Mouse (Mus musculus) bone marrow, adult 2 months (tissue): ENCODE measurements around the gene Ehbp1. TPM values are rescaled to one million over a fixed set of nuclear protein-coding genes. Genes with fewer than 3 reads are reported as not detected.

ENCODE experiments used
- H3K27ac ChIP-seq: fragments of 200-500 bp; 2 replicates; pipeline ENCODE4 v1.5.1; 2012; ENCODE audit warnings: low read depth, mild to moderate bottlenecking, control low read depth, inconsistent platforms, low read length; ENCODE audit not compliant: control insufficient read depth, poor library complexity, insufficient read depth
- H3K4me1 ChIP-seq: fragments of 200-500 bp; 2 replicates; pipeline ENCODE4 v1.6.1; 2011; ENCODE audit warnings: low read length; ENCODE audit not compliant: control insufficient read depth, insufficient read depth
- H3K4me3 ChIP-seq: fragments of 200-500 bp; replicated peaks from 2 replicates; pipeline ENCODE3; 2011; ENCODE audit warnings: mild to moderate bottlenecking, low read depth, low read length, control low read depth; ENCODE audit not compliant: control insufficient read depth
- CTCF ChIP-seq: fragments of 200-500 bp; IDR thresholded peaks from 2 replicates; pipeline ENCODE4 v1.5.1; 2011; ENCODE audit warnings: low read length, control low read depth; ENCODE audit not compliant: control insufficient read depth, insufficient read depth
- POLR2A ChIP-seq: fragments of 200-500 bp; IDR thresholded peaks from 2 replicates; pipeline ENCODE4 v1.6.1; 2011; ENCODE audit warnings: low read depth, mild to moderate bottlenecking, control low read depth, low read length, borderline replicate concordance; ENCODE audit not compliant: control insufficient read depth
- WGBS: fragments of 180-500 bp; shearing (Covaris S2); methylation state at CpG from one replicate; pipeline ENCODE4 v1.1.7; 2018; 5-methylcytosine and 5-hydroxymethylcytosine counted together
- polyA plus RNA-seq: library from polyadenylated mRNA; stranded (reverse); fragments of >200 nt; gene quantifications from 2 replicates; pipeline ENCODE4 v1.2.4, GENCODE M21; 2011; ENCODE audit warnings: low replicate concordance; ENCODE audit not compliant: missing spikeins, insufficient read depth, insufficient read length

Gene Ehbp1
- polyA plus RNA-seq, 1 experiment = 2.8 TPM

GRCm38 (mm10) chr11:22125188-22125587 lies 216.9 kb downstream of the Ehbp1 start:
- WGBS = 97% methylated on average over 2 of the region's 2 CpGs
- TF ChIP-seq CTCF = no peak
- TF ChIP-seq POLR2A = no peak
- Histone ChIP-seq H3K4me3 (no peak overlapping the region), H3K27ac (no peak overlapping the region), H3K4me1 (no peaks in the 10 kb centered on the region; the same call in 1 of the 2 replicates)

GRCm38 (mm10) chr11:22118853-22119252 lies 223.2 kb downstream of the Ehbp1 start:
- Histone ChIP-seq H3K4me1 (no peaks in the 10 kb centered on the region), H3K27ac (no peak overlapping the region), H3K4me3 (no peak overlapping the region)
- 73% methylated on average over 3 of the region's 3 CpGs for WGBS
- TF ChIP-seq CTCF = no peak
- TF ChIP-seq POLR2A = no peak

- 89% methylated on average over 3 of the region's 3 CpGs for WGBS
- TF ChIP-seq CTCF = no peak
- no peak for TF ChIP-seq POLR2A
- H3K4me3 ChIP-seq = no peak overlapping the region
- H3K4me1 ChIP-seq = no peaks in the 10 kb centered on the region
- H3K27ac ChIP-seq = no peak overlapping the region
Measured at GRCm38 (mm10) chr11:22112161-22112560, 229.9 kb downstream of the Ehbp1 start.

- no peak overlapping the region for H3K27ac ChIP-seq
- TF ChIP-seq CTCF (no peak), POLR2A (no peak)
- H3K4me1 ChIP-seq = no peaks in the 10 kb centered on the region
- WGBS = 88% methylated on average over 8 of the region's 8 CpGs
- no peak overlapping the region for H3K4me3 ChIP-seq
Measured at GRCm38 (mm10) chr11:22089346-22089745, 252.7 kb downstream of the Ehbp1 start.

GRCm38 (mm10) chr11:22063352-22063751 lies 278.7 kb downstream of the Ehbp1 start:
- Histone ChIP-seq H3K4me3 (no peak overlapping the region), H3K27ac (no peak overlapping the region), H3K4me1 (no peaks in the 10 kb centered on the region)
- TF ChIP-seq POLR2A (no peak), CTCF (no peak)
- WGBS = 62% methylated on average over 2 of the region's 2 CpGs

GRCm38 (mm10) chr11:22061660-22062059 lies 280.4 kb downstream of the Ehbp1 start:
- H3K4me3 ChIP-seq = no peak overlapping the region
- 85% methylated on average over 4 of the region's 4 CpGs for WGBS
- TF ChIP-seq CTCF (no peak), POLR2A (no peak)
- H3K27ac ChIP-seq = no peak overlapping the region
- H3K4me1 ChIP-seq = no peaks in the 10 kb centered on the region

GRCm38 (mm10) chr11:22057538-22057937 lies 284.6 kb downstream of the Ehbp1 start:
- TF ChIP-seq CTCF (no peak), POLR2A (no peak)
- 92% methylated on average over 5 of the region's 5 CpGs for WGBS
- no peaks in the 10 kb centered on the region for H3K4me1 ChIP-seq
- no peak overlapping the region for H3K27ac ChIP-seq
- no peak overlapping the region for H3K4me3 ChIP-seq

- H3K4me3 ChIP-seq = no peak overlapping the region
- no peaks in the 10 kb centered on the region for H3K4me1 ChIP-seq
- no peak overlapping the region for H3K27ac ChIP-seq
- TF ChIP-seq POLR2A (no peak), CTCF (no peak)
- 86% methylated on average over 6 of the region's 6 CpGs for WGBS
Measured at GRCm38 (mm10) chr11:22055908-22056307, 286.2 kb downstream of the Ehbp1 start.

GRCm38 (mm10) chr11:22053034-22053668 lies 288.9 kb downstream of the Ehbp1 start:
- no peak for TF ChIP-seq CTCF
- no peak for TF ChIP-seq POLR2A
- 75% methylated on average over 10 of the region's 10 CpGs for WGBS
- no peak overlapping the region for H3K27ac ChIP-seq
- no peak overlapping the region for H3K4me3 ChIP-seq
- H3K4me1 ChIP-seq = no peaks in the 10 kb centered on the region
